ENCODE assay signal across 16 mouse cellular contexts in the genomic region with DNA sequence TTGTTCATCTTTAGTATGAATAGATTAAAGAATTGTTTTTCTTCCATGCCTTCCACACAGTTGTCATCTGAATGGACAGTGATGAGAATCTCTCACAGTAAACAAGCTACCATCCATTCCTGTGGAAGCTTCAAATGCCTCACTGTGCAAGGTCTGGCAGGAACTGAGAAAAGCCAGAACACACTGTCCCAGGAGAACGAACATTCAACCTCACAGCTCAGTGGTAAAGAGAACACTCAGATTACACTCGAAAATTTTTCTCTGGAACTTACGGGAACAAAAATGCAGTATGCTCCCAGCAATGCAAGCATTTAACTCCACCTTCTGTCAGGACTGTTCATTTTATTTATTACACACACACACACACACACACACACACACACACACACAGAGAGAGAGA. TPM values are rescaled to one million over a fixed set of nuclear protein-coding genes. Genes with fewer than 3 reads are reported as not detected.
DNase-seq lines count a peak whose midpoint lies in the region; ATAC-seq lines count a peak whose summit lies in the region.
"Had no signal": no experiment of that assay in that cellular context is flagged by ENCODE, and none has a peak within 500 bp of the region (broad histone marks: within the 10 kb centered on the region; RNA-seq: fewer than 3 reads in every experiment).

No protein-coding gene starts in this region.

- no peaks in the 10 kb centered on the region for H3K27me3 ChIP-seq in heart, embryonic 13.5 days (replicated peaks)
- no peaks in the 10 kb centered on the region for H3K27me3 ChIP-seq in embryonic facial prominence, embryonic 14.5 days (replicated peaks; ENCODE audit: control insufficient read depth, insufficient read depth, low read length)
- no peaks in the 10 kb centered on the region for H3K27me3 ChIP-seq in stomach, embryonic 14.5 days (ENCODE audit: control insufficient read depth, insufficient read depth, low read length)
- H3K27me3 ChIP-seq: liver, embryonic 13.5 days; lung, embryonic 15.5 days had no signal

- peak overlapping the region; percentile 41; the same call in 1 of the 2 replicates for H3K27ac ChIP-seq in heart, embryonic 13.5 days (replicated peaks)
- H3K27ac ChIP-seq in embryonic facial prominence, embryonic 14.5 days (replicated peaks; ENCODE audit: low read depth, low read length): no peak overlapping the region; the same call in 1 of the 2 replicates
- H3K27ac ChIP-seq in stomach, embryonic 14.5 days (ENCODE audit: low read length): peak overlapping the region; percentile 36
- H3K27ac ChIP-seq: hindbrain, postnatal 0 days; liver, embryonic 13.5 days; lung, embryonic 15.5 days had no signal

- ATAC-seq in heart, embryonic 13.5 days (ENCODE audit: extremely low read depth, insufficient number of reproducible peaks, low FRiP score, low TSS enrichment): no peak
- 0 out of 2 replicates have a peak, but pooled peaks have one; percentile 13 for ATAC-seq in embryonic facial prominence, embryonic 14.5 days (ENCODE audit: low read depth)
- ATAC-seq in stomach, embryonic 14.5 days (ENCODE audit: insufficient number of reproducible peaks, insufficient read depth, low FRiP score, low read depth): no peak
- ATAC-seq: forebrain, postnatal 0 days; hindbrain, postnatal 0 days; midbrain, embryonic 16.5 days had no signal

- H3K9ac ChIP-seq in heart, embryonic 13.5 days: no peak overlapping the region
- H3K9ac ChIP-seq in embryonic facial prominence, embryonic 14.5 days (ENCODE audit: low read depth, low read length): no peak overlapping the region
- no peak overlapping the region for H3K9ac ChIP-seq in stomach, embryonic 14.5 days (replicated peaks; ENCODE audit: low read depth, low read length)
- H3K9ac ChIP-seq: forebrain, postnatal 0 days; liver, embryonic 13.5 days; lung, embryonic 15.5 days had no signal

- intact Hi-C loops in heart, postnatal 25 days (cut with DNase I): no loop called here

- no peak overlapping the region for H3K4me3 ChIP-seq in heart, embryonic 13.5 days
- H3K4me3 ChIP-seq in embryonic facial prominence, embryonic 14.5 days (ENCODE audit: low read depth, low read length): no peak overlapping the region
- H3K4me3 ChIP-seq in stomach, embryonic 14.5 days (ENCODE audit: low read depth, low read length): no peak overlapping the region
- H3K4me3 ChIP-seq: liver, embryonic 13.5 days; lung, embryonic 15.5 days had no signal

- peaks cover 9% of the 10 kb centered on the region; the same call in 1 of the 2 replicates for H3K36me3 ChIP-seq in heart, embryonic 13.5 days
- H3K36me3 ChIP-seq in embryonic facial prominence, embryonic 14.5 days (ENCODE audit: control insufficient read depth, insufficient read depth, low read length): no peaks in the 10 kb centered on the region
- H3K36me3 ChIP-seq in stomach, embryonic 14.5 days (ENCODE audit: control insufficient read depth, insufficient read depth, low read length): no peaks in the 10 kb centered on the region
- H3K36me3 ChIP-seq: lung, embryonic 15.5 days had no signal

- H3K4me2 ChIP-seq in heart, embryonic 13.5 days: no peak overlapping the region
- no peak overlapping the region for H3K4me2 ChIP-seq in embryonic facial prominence, embryonic 14.5 days (ENCODE audit: low read depth, low read length)
- H3K4me2 ChIP-seq in stomach, embryonic 14.5 days (replicated peaks; ENCODE audit: low read depth, low read length): no peak overlapping the region
- H3K4me2 ChIP-seq: liver, embryonic 13.5 days; lung, embryonic 15.5 days had no signal

- DNase-seq in heart, postnatal 25 days (ENCODE audit: low spot score): no peak
- DNase-seq in brain, adult 2 months (ENCODE audit: low read depth, low spot score): peak; percentile 37
- peak; percentile 56 for DNase-seq in embryonic facial prominence, embryonic 14.5 days (ENCODE audit: low spot score)
- no peak for DNase-seq in right cerebral cortex, postnatal 14 days
- DNase-seq in adrenal gland, postnatal 36 days: no peak
- DNase-seq: cerebellum, adult 11 months; forebrain, postnatal 0 days; kidney, postnatal 4 days; liver, embryonic 13.5 days; spleen, adult 18-20 months; thymus, postnatal 14 days had no signal

- peaks cover 7% of the 10 kb centered on the region; the same call in 1 of the 2 replicates for H3K9me3 ChIP-seq in heart, embryonic 13.5 days
- H3K9me3 ChIP-seq in embryonic facial prominence, embryonic 14.5 days (ENCODE audit: control insufficient read depth, low read length): peaks cover 5% of the 10 kb centered on the region; the same call in 1 of the 2 replicates
- H3K9me3 ChIP-seq in stomach, embryonic 14.5 days (ENCODE audit: control insufficient read depth, low read depth, low read length): no peaks in the 10 kb centered on the region
- H3K9me3 ChIP-seq: liver, embryonic 13.5 days; lung, embryonic 15.5 days had no signal

- H3K4me1 ChIP-seq in heart, embryonic 13.5 days: peaks cover 54% of the 10 kb centered on the region
- H3K4me1 ChIP-seq in embryonic facial prominence, embryonic 14.5 days (ENCODE audit: control insufficient read depth, insufficient read depth, low read length): peaks cover 25% of the 10 kb centered on the region
- H3K4me1 ChIP-seq in stomach, embryonic 14.5 days (ENCODE audit: control insufficient read depth, insufficient read depth, low read length): peaks cover 46% of the 10 kb centered on the region

- 22% methylated on average over 3 of the region's 3 CpGs for WGBS in heart, embryonic 13.5 days
- WGBS in embryonic facial prominence, embryonic 14.5 days: 26% methylated on average over 3 of the region's 3 CpGs
- WGBS in stomach, embryonic 14.5 days: 36% methylated on average over 3 of the region's 3 CpGs

RNA-seq across cellular contexts. Expression of a gene that starts 13.2 kb away (rescaled TPM):
- 19.1 and 20.5 TPM in 2 replicates for polyA plus RNA-seq in heart, embryonic 13.5 days (2015; fragmentation: Nextera tagmentation; extraction: Ambion mirVana)
- total RNA-seq in heart, postnatal 25 days (2021): 10 to 100 TPM; 42.9 to 50.8 TPM
- polyA plus RNA-seq in embryonic facial prominence, embryonic 14.5 days (2014; fragmentation: Nextera tagmentation; extraction: Ambion mirVana): 35.6 and 36.5 TPM in 2 replicates
- 34.4 and 34.5 TPM in 2 replicates for polyA plus RNA-seq in stomach, embryonic 14.5 days (2014; fragmentation: Nextera tagmentation; extraction: Ambion mirVana)
- total RNA-seq in adrenal gland, postnatal 36 days (2021): 100 to 1,000 TPM; 233 to 271 TPM

RNA-seq across cellular contexts. Expression of a gene that starts 54.8 kb away (rescaled TPM):
- polyA plus RNA-seq in heart, embryonic 13.5 days (2015; fragmentation: Nextera tagmentation; extraction: Ambion mirVana): 0.59 and 0.64 TPM in 2 replicates
- under 1 TPM; 0.26 to 0.56 TPM for total RNA-seq in heart, postnatal 25 days (2021)
- 4.2 and 5.0 TPM in 2 replicates for polyA plus RNA-seq in embryonic facial prominence, embryonic 14.5 days (2014; fragmentation: Nextera tagmentation; extraction: Ambion mirVana)
- 2.5 TPM in 2 replicates for polyA plus RNA-seq in stomach, embryonic 14.5 days (2014; fragmentation: Nextera tagmentation; extraction: Ambion mirVana)
- 1 to 10 TPM; 2.3 to 2.4 TPM for total RNA-seq in adrenal gland, postnatal 36 days (2021)

Comparison
In these comparisons a context has a peak if more than half of its experiments do, and no peak if none do; other contexts are left out.
1. DNase-seq: peak in brain, adult 2 months (single experiment) and embryonic facial prominence, embryonic 14.5 days (single experiment); none in heart, postnatal 25 days (single experiment), right cerebral cortex, postnatal 14 days (single experiment) and adrenal gland, postnatal 36 days (0 of 2).